Mouse (Mus musculus) megakaryocyte-erythroid progenitor cell, adult 5-6 weeks (primary cell): ENCODE results near the gene Nos1ap. TPM values are rescaled to one million over a fixed set of nuclear protein-coding genes. Genes with fewer than 3 reads are reported as not detected.
A peak's percentile ranks its signal among the peaks of the same experiment; 100 is the strongest.

Experiments
- ATAC-seq: replicated peaks from 2 replicates; pipeline ENCODE4 v1.8.0; 2016; ENCODE audit warnings: mild to moderate bottlenecking, inconsistent platforms; ENCODE audit not compliant: severe bottlenecking, poor library complexity, low FRiP score, low TSS enrichment
- total RNA-seq, 2 experiments: library from RNA; stranded (forward) in 1 of 2; stranded (reverse) in 1 of 2; fragments of 200-1000, 215-1000 nt in 1 of 2; fragments of >200 nt in 1 of 2; fragmentation: Nextera tagmentation in 1 of 2; gene quantifications; 2 replicates each; pipeline ENCODE4 v1.2.3; 2014 to 2017

The Nos1ap gene
- total RNA-seq, 2 experiments from 2014 or later, result 1.5 TPM; not detected in 1

DNA sequence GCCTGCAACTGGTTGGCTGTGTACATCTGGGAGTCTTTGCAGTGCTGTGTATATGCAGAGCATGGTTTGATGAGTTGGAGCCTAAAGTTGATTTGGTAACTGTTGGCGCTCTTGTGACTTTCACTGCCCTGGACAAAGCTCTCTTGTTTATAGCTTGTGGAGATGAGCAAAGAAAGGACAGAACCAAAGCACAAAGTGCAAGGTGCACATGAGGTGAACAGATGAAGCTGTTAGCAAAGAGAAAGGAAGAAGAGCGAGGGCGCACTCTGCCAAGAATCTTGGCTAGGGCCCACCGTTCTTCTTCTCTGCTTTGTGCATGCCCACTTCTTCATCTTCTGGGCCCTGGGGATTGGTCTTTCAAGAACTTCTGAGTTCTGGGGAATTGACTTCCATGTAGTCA, 245.8 kb downstream of the Nos1ap start:
- no peak for ATAC-seq

DNA sequence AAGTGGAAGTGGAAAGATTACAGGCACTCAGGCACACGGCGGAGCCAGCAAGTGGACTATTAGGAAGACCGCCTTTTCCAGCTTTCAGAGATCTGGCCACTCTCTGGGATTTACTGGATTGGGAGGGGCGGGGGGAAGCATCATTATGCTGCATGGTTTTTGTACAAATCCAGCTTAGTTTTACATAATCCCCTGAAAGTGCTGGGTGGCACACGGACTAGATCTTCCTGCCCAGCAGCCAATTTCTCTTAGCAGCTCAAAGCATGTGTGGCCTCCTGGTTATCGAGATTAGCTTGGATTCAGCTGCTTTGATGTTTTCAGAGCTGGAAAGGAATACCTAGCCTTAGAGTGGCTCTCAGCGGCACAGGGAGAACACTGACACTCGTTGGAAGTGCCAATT, 246.6 kb downstream of the Nos1ap start:
- no peak for ATAC-seq

DNA sequence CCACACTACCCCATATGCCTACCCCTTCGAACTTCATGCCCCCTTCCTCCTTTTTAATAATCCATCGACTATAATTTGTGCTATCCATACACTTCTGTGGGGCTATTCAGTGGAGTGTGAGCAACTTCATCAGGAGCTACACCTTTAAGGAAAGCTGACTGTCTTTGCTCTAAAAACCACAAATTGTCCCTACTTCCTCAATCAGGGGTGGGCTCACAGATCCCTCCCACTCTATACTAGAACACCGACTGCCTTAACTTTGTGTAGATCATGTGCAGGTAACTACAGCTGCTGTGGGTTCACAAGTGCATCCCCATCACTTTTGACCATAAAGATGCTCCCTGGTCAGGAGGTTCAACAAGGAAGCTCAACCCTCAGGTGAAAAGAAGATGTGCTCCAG, 249.7 kb downstream of the Nos1ap start:
- ATAC-seq, result no peak

DNA sequence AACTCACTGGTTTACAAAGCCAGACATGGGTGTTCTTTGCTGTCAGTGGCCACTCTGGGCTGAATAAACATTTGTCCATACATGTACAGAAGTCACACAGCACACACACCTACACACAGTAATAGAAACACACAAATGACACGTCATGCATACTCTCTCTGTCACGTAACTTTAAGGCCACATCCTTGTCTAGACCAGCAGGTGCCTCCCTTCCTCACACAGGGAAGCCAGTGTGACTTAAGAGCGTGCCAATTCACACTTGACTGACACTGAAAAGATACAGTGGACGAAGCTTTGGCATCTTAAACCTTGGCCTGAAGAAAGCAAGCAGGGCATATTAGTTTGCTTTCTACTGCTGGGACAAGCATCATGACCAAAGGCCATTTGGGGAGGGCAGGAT, 256.9 kb downstream of the Nos1ap start:
- no peak for ATAC-seq

DNA sequence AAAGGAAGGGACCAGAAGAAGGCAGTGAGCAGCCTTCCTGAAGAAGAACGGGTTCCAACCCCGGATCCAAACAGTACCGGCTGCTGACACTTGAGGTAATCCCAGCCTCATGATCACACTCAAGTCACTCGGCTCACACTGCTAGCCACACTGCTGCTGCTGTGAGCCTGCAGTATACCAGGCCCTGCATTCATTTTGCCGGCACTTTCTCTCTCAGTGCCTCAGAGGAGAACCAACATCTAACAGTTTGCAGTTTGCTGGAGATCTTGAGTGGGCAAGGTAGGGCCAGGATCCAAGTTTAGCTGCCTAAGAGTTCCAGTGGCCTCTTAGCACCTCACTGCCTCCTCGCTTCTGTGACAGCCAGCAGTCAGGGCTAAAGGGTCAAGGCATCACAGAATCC, 257.7 kb downstream of the Nos1ap start:
- ATAC-seq, result no peak

DNA sequence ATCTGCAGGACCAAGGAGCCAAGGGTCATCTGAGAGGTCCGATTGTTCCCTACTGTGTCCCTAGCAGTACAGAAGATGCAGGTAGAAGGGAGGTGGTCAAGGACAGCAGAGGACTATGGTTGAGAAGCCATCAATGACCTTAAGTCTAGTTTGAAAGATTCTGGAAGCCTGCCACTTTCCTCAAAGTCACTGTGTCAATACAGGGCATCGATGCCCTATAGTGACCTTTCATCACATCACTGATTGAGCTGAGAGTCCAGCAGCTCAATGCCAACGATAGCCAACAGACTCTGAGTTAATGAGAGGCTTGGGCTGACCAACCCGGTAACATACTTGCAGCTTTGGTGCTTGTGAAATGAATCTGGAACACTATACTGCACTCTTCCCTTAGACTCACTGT, 264.4 kb downstream of the Nos1ap start:
- ATAC-seq, result no peak

DNA sequence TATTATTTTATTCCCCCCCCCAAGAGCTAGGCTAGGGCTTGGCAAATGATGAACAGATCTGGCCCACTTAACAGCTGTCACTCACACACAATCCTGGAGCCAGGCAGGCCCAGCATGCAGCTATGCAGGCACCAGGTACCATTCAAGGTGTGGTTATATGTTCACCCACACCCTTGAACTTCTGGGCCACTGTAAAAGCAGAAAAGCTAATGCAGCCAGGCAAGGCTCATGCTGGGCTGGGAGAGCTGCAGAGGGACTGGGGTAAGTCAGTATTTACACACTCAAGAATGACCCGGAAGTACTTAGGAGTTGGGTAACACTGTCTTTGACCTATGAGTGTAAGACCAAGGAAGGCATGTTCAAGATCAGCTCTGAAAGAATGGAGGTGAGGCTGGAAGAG, 265.3 kb downstream of the Nos1ap start:
- ATAC-seq, result no peak

DNA sequence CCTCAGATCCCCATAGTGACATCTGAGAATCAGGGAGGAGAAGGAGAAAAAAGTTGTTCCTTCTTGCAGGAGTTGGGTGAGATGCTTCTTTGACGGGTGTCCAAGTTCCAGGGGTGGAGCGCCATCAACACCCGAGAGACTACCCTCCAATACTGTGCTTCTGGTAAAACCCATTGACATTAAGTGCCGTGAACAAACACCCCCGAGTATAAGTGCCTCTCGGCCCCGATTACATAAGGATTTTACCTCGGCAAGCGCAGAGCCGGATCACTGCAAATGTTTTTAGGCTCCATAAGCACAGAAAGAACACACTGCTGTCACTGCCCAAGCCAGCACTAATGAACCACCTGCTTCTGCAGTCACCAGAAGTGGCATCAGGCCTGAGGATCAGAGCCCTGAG, 266.7 kb downstream of the Nos1ap start:
- ATAC-seq, result no peak

DNA sequence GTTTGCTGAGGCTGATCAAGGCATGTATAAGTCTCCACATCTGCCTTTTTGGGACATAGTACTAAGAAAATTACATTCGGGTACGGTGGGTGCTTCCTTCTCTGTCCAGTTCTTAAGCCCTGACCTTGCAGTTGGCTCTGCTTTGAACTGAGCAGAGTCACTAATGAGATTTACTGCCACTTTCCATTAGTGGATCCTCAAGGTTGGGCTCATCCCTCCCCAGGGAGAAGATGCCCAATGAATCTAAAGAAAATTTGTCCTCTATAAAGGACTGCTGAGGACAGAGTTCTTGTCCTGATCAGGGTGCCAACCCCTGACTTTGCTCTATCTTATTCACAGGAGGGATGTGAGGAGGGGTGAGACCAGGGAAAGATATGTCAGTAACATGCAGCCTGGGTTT, 267.6 kb downstream of the Nos1ap start:
- ATAC-seq, result no peak

DNA sequence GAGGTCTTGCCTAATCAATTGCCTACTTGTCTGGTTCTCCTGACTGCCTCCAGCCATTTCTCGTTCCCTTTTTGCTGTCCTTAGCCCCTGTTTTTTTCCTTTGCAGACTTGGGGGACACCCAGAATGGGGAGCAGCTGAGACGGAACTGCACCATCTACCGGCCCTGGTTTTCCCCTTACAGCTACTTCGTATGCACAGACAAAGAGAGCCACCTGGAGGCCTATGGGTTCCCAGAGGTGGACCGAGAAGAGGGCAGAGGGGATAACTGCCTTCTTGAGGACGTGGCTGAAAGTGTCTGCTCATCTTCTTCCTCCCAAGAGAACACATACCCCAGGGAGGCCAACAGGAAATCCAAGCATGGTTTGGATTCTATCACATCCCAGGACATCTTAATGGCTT, 278.2 kb downstream of the Nos1ap start:
- no peak for ATAC-seq

DNA sequence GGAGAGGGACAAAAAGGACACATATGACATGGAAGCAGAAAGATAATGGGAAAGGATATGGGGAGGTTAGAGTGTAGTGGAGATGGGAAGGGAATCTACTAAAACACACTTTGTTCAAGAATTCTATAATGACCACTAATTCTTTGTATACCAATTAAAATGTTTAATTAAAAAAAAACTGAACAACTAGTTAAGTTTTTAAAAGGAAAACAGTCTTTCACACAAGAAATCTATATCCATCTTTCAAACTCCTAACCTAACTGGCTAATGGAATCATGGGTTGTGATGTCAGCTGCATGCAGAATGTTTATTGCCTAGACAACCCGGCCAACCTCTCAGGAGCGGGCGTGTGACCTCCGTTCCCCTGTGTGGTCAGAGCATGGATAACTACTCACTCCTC, 281.2 kb downstream of the Nos1ap start, which contains the start of gene Spata46:
Gene Spata46, plus strand, starts transcription at position 301 of the 400 bp plus-strand sequence.
- ATAC-seq, result no peak

DNA sequence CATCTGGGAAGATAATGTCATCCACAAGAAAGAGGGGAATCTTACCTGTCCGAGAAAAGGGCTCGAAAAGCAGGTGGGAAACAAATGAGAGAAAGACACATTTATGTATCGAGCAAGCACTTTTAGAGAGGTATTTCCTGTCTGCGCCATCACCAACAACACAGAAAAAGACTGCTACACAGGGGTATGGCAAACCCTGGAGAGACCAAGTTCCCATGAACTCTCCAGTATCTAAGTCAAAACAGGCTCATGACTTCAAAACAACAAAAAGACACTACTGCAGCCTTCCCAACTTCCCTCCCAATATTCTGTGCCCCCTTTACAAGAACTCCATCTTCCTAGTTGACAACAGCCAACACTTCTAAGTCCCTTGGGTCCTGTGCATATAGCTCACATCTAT, 283.4 kb downstream of the Nos1ap start, which contains the start of gene Gm7694:
Gene Gm7694, minus strand, starts transcription at position 101 of the 400 bp plus-strand sequence.
- no peak for ATAC-seq

DNA sequence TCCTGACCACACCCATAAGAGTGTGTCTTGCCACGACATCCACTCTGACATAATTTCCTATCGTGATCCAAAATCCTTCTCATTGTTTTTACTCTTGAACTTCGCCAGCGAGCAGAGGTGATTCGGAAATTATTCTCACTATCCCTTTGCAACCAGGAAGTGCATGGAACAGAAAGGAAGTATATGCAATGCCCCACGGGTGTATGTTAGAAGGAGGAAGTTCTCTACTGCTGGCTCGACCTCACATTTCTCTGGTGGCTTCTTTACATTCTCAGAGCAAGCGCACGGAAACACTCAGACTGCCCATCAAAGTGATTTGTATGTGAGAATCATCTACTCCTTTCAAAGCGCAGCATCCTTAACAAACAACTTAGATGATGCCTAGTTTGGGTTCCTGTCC, 284.7 kb downstream of the Nos1ap start:
- ATAC-seq, result no peak

DNA sequence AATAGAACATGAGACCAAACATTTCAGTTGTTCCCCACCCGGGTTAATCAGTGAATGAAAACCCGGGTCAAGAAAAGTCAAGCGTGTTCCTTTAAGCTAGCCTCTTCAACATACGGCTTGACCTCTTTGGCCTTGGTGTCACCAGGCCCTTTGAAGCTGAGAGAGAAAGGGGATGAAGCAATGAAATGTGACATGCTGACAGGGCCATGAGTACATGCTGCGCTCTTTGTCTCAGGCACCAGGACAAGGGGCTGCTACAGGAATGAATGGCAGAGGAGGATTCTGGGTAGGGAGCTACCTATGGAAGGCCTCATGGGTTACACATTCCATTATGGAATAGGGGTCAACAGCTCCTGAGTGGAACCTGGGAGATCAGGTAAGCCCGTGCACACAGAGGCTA, 286.6 kb downstream of the Nos1ap start:
- no peak for ATAC-seq

DNA sequence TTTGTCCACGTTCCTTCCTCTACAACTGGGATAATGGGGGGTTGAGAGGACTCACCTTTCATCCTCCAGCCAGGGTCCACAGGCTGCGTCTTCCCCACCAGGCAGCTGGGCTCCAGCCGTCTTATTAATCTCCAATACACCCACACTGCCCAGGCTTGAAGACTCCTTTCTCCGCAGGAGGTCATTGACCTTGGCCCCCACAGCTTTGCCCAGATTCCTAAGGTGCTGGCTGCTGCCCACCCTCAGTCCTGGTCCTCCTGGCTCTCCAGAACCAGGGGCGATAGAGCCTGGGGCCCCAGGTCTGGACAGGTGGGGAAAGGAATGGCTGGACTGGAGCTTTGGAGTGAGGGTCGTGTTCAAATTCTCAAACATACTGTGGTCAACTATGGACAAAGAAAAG, 287.2 kb downstream of the Nos1ap start:
- ATAC-seq, result no peak

DNA sequence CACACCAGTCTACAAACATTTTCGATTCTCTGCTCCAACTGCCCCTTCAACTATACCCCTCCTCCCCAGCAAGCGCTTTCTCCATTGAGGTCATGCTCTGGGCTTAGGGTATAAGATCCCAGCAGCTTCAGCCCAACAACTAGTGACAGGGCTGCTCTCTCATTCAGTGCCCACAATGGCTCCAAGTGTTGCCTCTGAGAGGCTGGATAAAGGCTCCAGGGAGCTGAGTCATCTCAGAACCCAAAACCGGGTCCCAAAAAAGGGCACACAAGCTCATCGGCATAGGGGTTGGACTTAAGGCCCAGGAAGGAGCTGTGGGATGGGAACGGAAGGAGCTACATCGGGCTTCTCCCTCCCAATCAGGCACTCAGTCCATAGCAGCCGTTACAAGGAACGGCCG, 288.0 kb downstream of the Nos1ap start:
- ATAC-seq, result no peak

DNA sequence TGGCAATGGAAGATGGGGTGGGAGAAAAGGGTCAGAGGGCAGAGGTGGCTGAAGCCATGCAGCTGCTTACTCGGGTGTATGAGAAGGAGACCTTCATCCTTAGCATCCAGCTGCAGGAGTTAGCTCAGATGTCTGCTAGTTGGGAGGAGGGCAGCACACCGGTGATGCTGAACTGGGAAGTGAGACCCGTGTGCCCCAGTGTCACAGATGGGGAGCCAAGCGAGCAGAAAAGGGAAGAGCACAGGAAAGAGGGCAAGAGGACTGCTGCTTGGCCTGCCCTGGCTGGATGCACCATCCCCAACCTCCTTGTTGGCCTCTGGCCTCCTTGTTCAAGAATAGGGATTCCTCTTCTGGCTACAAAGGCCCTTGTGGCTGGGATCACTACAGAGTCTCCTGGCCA, 290.2 kb downstream of the Nos1ap start:
- ATAC-seq, result no peak

DNA sequence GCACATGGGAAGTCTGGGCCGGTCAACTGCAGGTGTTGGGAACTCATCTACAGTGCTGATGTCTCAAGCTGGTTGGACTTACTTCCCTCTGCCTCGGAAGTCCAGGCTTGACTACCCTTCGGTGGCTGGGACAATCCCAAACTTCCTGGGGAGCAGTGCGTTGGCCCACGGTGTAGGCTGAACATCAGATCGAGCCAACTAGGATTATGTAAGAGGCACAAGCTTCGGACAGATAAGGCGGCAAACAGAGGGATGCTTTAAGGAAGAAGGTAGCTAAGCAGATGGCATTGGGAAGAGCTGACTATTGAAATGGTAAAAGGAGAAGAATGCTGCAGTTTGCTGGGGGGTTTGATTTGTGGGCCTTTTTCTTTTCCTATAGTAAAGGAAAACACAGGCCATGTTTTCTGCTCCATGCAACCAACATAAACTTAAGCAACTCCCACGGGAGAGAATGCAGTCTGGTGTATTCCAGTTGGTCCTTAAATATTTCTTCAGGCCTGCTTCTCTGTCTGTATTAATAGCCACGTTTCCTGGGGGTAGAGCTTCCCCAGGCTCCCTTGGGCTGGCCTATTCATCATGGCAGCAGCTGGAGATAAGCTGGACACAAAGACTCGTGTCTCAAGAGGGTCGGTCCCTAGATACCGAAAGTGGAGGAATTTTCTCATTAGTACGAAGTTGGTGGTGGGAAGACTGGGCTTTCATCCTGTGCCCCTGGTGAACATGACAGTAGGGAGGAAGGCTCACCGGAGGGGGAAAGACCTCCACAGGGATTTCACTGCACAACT, 294.7 kb downstream of the Nos1ap start:
- no peak for ATAC-seq

DNA sequence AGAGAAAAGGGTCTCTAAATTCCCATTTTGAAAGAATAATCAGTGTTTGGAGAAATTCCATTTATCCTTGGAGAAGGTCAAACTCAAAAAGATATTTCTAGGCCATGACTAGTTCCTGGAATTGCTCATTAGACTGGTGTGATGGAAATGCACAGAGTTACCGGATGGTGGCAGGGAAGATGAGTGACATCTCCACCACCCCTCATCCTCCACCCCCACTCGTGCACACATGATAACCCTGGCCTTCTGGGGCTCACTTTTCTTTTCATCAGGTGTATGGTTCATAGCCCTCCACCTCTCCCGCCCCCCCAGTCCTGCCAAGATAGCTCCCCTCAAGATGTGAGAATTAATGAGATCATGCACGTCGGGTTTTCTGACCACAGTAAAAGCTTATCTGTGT, 296.4 kb downstream of the Nos1ap start:
- ATAC-seq, result no peak

DNA sequence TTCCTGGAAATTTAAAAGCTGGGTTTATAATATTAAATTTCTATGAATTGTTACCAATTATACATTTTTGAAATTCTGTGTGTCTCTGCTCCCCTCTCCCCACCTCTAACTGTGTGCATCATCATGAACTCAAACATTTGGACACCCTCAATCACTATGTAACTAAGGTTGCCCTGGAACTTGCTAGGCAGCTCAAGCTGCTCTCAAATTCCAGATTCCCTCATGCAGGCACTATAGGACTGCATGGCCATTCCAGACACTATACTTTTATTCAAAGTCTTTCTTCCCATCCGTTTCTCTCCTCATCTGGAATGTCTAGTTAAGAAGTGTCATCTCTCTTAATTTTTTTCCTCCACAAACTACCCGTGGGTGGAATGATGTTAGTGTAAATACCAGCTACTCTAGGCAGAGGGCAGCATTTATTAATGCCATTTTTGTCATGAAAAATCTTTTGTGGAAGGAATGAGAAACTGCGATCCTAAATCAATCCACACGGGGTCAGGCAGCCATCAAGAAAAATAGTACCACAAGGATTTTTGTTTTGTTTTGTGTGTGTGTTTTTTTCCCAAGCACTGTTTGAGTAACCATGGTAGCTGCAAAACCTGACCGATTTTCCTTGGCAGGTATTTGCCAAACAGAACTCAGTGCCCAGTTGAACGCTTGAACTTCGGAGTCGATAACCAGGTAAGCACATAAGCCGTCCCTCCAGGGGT, 297.3 kb downstream of the Nos1ap start:
- peak; percentile 78 for ATAC-seq
